Mouse (Mus musculus) liver, embryonic 14.5 days (tissue): ENCODE data around the gene Plcd3.

Source experiments
- CTCF ChIP-seq: IDR thresholded peaks from 2 replicates; pipeline ENCODE4 v1.5.1; 2016; ENCODE audit warnings: antibody characterized with exemption, low read depth, control low read depth
- EP300 ChIP-seq: IDR thresholded peaks from 2 replicates; pipeline ENCODE4 v1.6.1; 2016; ENCODE audit warnings: antibody characterized with exemption, low read depth

- TF ChIP-seq CTCF = no peak
- no peak for TF ChIP-seq EP300
Measured at GRCm38 (mm10) chr11:103099352-103099940, 2.0 kb downstream of the Plcd3 start.
